Mouse (Mus musculus): ENCODE results near the gene Sept11. TPM values are rescaled to one million over a fixed set of nuclear protein-coding genes. Genes with fewer than 3 reads are reported as not detected.

The Sept11 gene
- polyA plus RNA-seq, 1 experiment from 2014 or later = 39.2 TPM

DNA sequence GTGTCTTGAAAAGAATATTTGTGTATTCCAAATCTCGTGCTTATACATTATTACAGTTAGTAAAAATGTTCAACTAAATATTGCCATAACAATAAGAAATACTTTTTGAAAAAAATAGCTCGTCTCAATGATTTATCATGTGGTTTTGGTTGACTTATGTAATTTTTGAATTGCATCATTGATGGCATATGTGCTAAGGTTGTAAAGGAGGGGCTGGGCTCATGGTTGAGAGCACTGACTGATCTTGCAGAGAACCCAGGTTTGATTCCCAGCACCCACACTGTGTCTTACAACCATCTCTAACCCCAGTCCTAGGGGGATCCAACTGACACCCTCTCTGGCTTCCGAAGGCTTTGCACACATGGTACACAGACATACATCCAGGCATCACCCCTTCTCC, 19.1 kb downstream of the Sept11 start:
- H3K27ac ChIP-seq (ENCODE audit: low read depth, low read length) = no peak overlapping the region
- ATAC-seq = no peak
- 0 out of 2 replicates have a peak, but pooled peaks cover 4% of the 10 kb centered on the region for H3K36me3 ChIP-seq (ENCODE audit: control insufficient read depth, insufficient read depth)
- no peak overlapping the region for H3K4me2 ChIP-seq (replicated peaks; ENCODE audit: low read depth)
- 88% methylated on average over 3 of the region's 3 CpGs for WGBS
- H3K27me3 ChIP-seq (replicated peaks; ENCODE audit: control insufficient read depth, insufficient read depth, low read length) = no peaks in the 10 kb centered on the region
- no peak overlapping the region for H3K9ac ChIP-seq (ENCODE audit: low read depth, low read length)
- no peaks in the 10 kb centered on the region for H3K9me3 ChIP-seq (ENCODE audit: control insufficient read depth)
- no peaks in the 10 kb centered on the region for H3K4me1 ChIP-seq (replicated peaks; ENCODE audit: control insufficient read depth, insufficient read depth, low read length)
- TF ChIP-seq CTCF (IDR thresholded peaks at IDR 0.05; ENCODE audit: low read depth) = no peak
- no peak overlapping the region for H3K4me3 ChIP-seq (ENCODE audit: low read depth, low read length)

- Histone ChIP-seq H3K27ac (ENCODE audit: low read depth, low read length) (no peak overlapping the region), H3K36me3 (ENCODE audit: control insufficient read depth, insufficient read depth) (0 out of 2 replicates have a peak, but pooled peaks cover 4% of the 10 kb centered on the region), H3K4me2 (replicated peaks; ENCODE audit: low read depth) (no peak overlapping the region), H3K9ac (ENCODE audit: low read depth, low read length) (no peak overlapping the region), H3K4me1 (replicated peaks; ENCODE audit: control insufficient read depth, insufficient read depth, low read length) (no peaks in the 10 kb centered on the region), H3K27me3 (replicated peaks; ENCODE audit: control insufficient read depth, insufficient read depth, low read length) (no peaks in the 10 kb centered on the region), H3K4me3 (ENCODE audit: low read depth, low read length) (no peak overlapping the region), H3K9me3 (ENCODE audit: control insufficient read depth) (no peaks in the 10 kb centered on the region)
- whole genome bisulfite sequencing = 86% methylated on average over 5 of the region's 5 CpGs
- ATAC-seq = no peak
- TF ChIP-seq CTCF (IDR thresholded peaks at IDR 0.05; ENCODE audit: low read depth) = no peak
These were observed 20.3 kb downstream of the Sept11 start for GRCm38 (mm10) chr5:93113517-93113916.

DNA sequence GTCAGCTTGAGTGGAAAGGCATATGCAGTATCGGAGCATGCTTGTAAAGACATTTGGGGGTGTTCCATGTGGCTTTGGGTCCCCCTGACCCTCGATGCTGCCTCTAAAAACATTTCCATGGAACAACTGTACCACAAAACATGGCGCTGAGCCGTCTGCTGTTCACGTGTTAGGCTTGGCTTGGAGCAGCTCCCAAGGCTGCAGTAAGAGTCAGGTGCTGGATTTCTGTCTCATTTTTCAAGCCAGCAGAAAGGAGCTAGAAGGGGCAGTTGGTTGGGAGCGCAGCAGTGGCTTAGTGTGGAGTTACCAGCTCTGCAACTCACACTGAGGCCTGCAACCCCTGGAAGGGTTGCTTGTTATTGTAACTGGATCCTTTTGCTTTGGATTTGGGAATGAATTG, 21.3 kb downstream of the Sept11 start:
- H3K4me2 ChIP-seq (replicated peaks; ENCODE audit: low read depth) = no peak overlapping the region
- no peak overlapping the region for H3K27ac ChIP-seq (ENCODE audit: low read depth, low read length)
- no peaks in the 10 kb centered on the region for H3K9me3 ChIP-seq (ENCODE audit: control insufficient read depth)
- H3K4me1 ChIP-seq (replicated peaks; ENCODE audit: control insufficient read depth, insufficient read depth, low read length) = no peaks in the 10 kb centered on the region
- H3K9ac ChIP-seq (ENCODE audit: low read depth, low read length) = no peak overlapping the region
- no peak overlapping the region for H3K4me3 ChIP-seq (ENCODE audit: low read depth, low read length)
- no peaks in the 10 kb centered on the region for H3K27me3 ChIP-seq (replicated peaks; ENCODE audit: control insufficient read depth, insufficient read depth, low read length)
- H3K36me3 ChIP-seq (ENCODE audit: control insufficient read depth, insufficient read depth) = 0 out of 2 replicates have a peak, but pooled peaks cover 4% of the 10 kb centered on the region
- no peak for TF ChIP-seq CTCF (IDR thresholded peaks at IDR 0.05; ENCODE audit: low read depth)
- ATAC-seq = no peak
- WGBS = 87% methylated on average over 6 of the region's 6 CpGs

GRCm38 (mm10) chr5:93115059-93115458, 21.8 kb downstream of the Sept11 start:
- no peak overlapping the region for H3K9ac ChIP-seq (ENCODE audit: low read depth, low read length)
- no peaks in the 10 kb centered on the region for H3K9me3 ChIP-seq (ENCODE audit: control insufficient read depth)
- TF ChIP-seq CTCF (IDR thresholded peaks at IDR 0.05; ENCODE audit: low read depth) = no peak
- no peak overlapping the region for H3K27ac ChIP-seq (ENCODE audit: low read depth, low read length)
- WGBS = 68% methylated on average over 6 of the region's 6 CpGs
- no peak overlapping the region for H3K4me3 ChIP-seq (ENCODE audit: low read depth, low read length)
- no peak overlapping the region for H3K4me2 ChIP-seq (replicated peaks; ENCODE audit: low read depth)
- no peak for ATAC-seq
- H3K27me3 ChIP-seq (replicated peaks; ENCODE audit: control insufficient read depth, insufficient read depth, low read length) = no peaks in the 10 kb centered on the region
- no peaks in the 10 kb centered on the region for H3K4me1 ChIP-seq (replicated peaks; ENCODE audit: control insufficient read depth, insufficient read depth, low read length)
- 0 out of 2 replicates have a peak, but pooled peaks cover 4% of the 10 kb centered on the region for H3K36me3 ChIP-seq (ENCODE audit: control insufficient read depth, insufficient read depth)

GRCm38 (mm10) chr5:93115854-93116253, 22.6 kb downstream of the Sept11 start:
- Histone ChIP-seq H3K27ac (ENCODE audit: low read depth, low read length) (no peak overlapping the region), H3K27me3 (replicated peaks; ENCODE audit: control insufficient read depth, insufficient read depth, low read length) (no peaks in the 10 kb centered on the region), H3K36me3 (ENCODE audit: control insufficient read depth, insufficient read depth) (0 out of 2 replicates have a peak, but pooled peaks cover 4% of the 10 kb centered on the region), H3K4me2 (replicated peaks; ENCODE audit: low read depth) (no peak overlapping the region), H3K4me3 (ENCODE audit: low read depth, low read length) (no peak overlapping the region), H3K9me3 (ENCODE audit: control insufficient read depth) (no peaks in the 10 kb centered on the region), H3K4me1 (replicated peaks; ENCODE audit: control insufficient read depth, insufficient read depth, low read length) (no peaks in the 10 kb centered on the region), H3K9ac (ENCODE audit: low read depth, low read length) (no peak overlapping the region)
- WGBS = 77% methylated on average over 13 of the region's 13 CpGs
- ATAC-seq = no peak
- TF ChIP-seq CTCF (IDR thresholded peaks at IDR 0.05; ENCODE audit: low read depth) = no peak

GRCm38 (mm10) chr5:93117648-93118047, 24.4 kb downstream of the Sept11 start:
- TF ChIP-seq CTCF (IDR thresholded peaks at IDR 0.05; ENCODE audit: low read depth) = no peak
- H3K9me3 ChIP-seq (ENCODE audit: control insufficient read depth) = no peaks in the 10 kb centered on the region
- H3K36me3 ChIP-seq (ENCODE audit: control insufficient read depth, insufficient read depth) = 0 out of 2 replicates have a peak, but pooled peaks cover under 1% of the 10 kb centered on the region
- no peak overlapping the region for H3K9ac ChIP-seq (ENCODE audit: low read depth, low read length)
- 87% methylated on average over 8 of the region's 8 CpGs for WGBS
- H3K4me2 ChIP-seq (replicated peaks; ENCODE audit: low read depth) = no peak overlapping the region
- no peaks in the 10 kb centered on the region for H3K27me3 ChIP-seq (replicated peaks; ENCODE audit: control insufficient read depth, insufficient read depth, low read length)
- H3K27ac ChIP-seq (ENCODE audit: low read depth, low read length) = no peak overlapping the region
- ATAC-seq = no peak
- H3K4me3 ChIP-seq (ENCODE audit: low read depth, low read length) = no peak overlapping the region
- H3K4me1 ChIP-seq (replicated peaks; ENCODE audit: control insufficient read depth, insufficient read depth, low read length) = no peaks in the 10 kb centered on the region

- no peak for TF ChIP-seq CTCF (IDR thresholded peaks at IDR 0.05; ENCODE audit: low read depth)
- Histone ChIP-seq H3K9ac (ENCODE audit: low read depth, low read length) (no peak overlapping the region), H3K27me3 (replicated peaks; ENCODE audit: control insufficient read depth, insufficient read depth, low read length) (no peaks in the 10 kb centered on the region), H3K4me2 (replicated peaks; ENCODE audit: low read depth) (no peak overlapping the region), H3K4me3 (ENCODE audit: low read depth, low read length) (no peak overlapping the region), H3K27ac (ENCODE audit: low read depth, low read length) (no peak overlapping the region), H3K36me3 (ENCODE audit: control insufficient read depth, insufficient read depth) (no peaks in the 10 kb centered on the region), H3K9me3 (ENCODE audit: control insufficient read depth) (no peaks in the 10 kb centered on the region), H3K4me1 (replicated peaks; ENCODE audit: control insufficient read depth, insufficient read depth, low read length) (peaks cover 4% of the 10 kb centered on the region)
- WGBS = 67% methylated on average over 8 of the region's 8 CpGs
- ATAC-seq = no peak
These were observed 28.4 kb downstream of the Sept11 start for GRCm38 (mm10) chr5:93121660-93122059.

All from intestine, postnatal 0 days (tissue).